In the genomic region with DNA sequence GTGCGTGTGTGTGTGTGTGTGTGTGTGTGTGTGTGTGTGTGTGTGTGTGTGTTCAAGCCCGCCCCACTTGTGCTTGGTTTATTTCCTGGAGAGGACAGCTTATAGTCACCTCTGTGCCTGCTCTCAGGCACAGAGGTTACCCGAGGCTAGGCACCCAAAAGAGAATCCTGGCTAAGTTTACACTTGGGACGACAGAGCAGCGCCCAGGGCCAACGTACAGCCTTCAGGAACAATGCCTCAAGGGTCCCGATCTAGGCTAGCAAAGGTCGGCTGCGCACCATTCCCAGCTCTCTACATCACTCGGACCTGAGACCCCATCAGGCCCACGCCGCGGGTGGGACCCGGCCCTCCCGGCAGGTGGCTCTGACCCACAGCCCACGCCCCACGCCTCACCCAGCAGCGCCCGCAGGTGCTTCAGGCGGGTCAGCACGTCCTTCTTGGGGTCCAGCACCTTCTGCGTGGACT, we compare ENCODE assay signal across 8 mouse cellular contexts. TPM values are rescaled to one million over a fixed set of nuclear protein-coding genes. Genes with fewer than 3 reads are reported as not detected.
A peak's percentile ranks its signal among the peaks of the same experiment; 100 is the strongest.
DNase-seq lines count a peak whose midpoint lies in the region; ATAC-seq and TF ChIP-seq lines count a peak whose summit lies in the region.

No protein-coding gene starts in this region.

- peak overlapping the region; percentile 85 for H3K4me2 ChIP-seq in heart, embryonic 13.5 days
- peak overlapping the region; percentile 82 for H3K4me2 ChIP-seq in embryonic facial prominence, embryonic 13.5 days
- peak overlapping the region; percentile 86 for H3K4me2 ChIP-seq in myocyte (ENCODE audit: low read depth)

- no peaks in the 10 kb centered on the region for H3K27me3 ChIP-seq in heart, embryonic 13.5 days (replicated peaks)
- H3K27me3 ChIP-seq in embryonic facial prominence, embryonic 13.5 days = no peaks in the 10 kb centered on the region
- no peaks in the 10 kb centered on the region for H3K27me3 ChIP-seq in limb, embryonic 10.5 days (ENCODE audit: low read depth, poor library complexity, severe bottlenecking)
- no peaks in the 10 kb centered on the region for H3K27me3 ChIP-seq in myocyte (ENCODE audit: control insufficient read depth, insufficient read depth, insufficient read length)

- H3K4me3 ChIP-seq in heart, embryonic 13.5 days = peak overlapping the region; percentile 93
- H3K4me3 ChIP-seq in embryonic facial prominence, embryonic 13.5 days = peak overlapping the region; percentile 83
- peak overlapping the region; percentile 90 for H3K4me3 ChIP-seq in limb, embryonic 10.5 days
- peak overlapping the region; percentile 33 for H3K4me3 ChIP-seq in myocyte

- H3ac ChIP-seq in myocyte (ENCODE audit: control insufficient read depth, insufficient read length) = peak overlapping the region; percentile 66

- peak; percentile 35 for ATAC-seq in heart, embryonic 13.5 days (ENCODE audit: extremely low read depth, insufficient number of reproducible peaks, low FRiP score, low TSS enrichment)
- ATAC-seq in embryonic facial prominence, embryonic 13.5 days (ENCODE audit: insufficient number of reproducible peaks, insufficient read depth, low FRiP score, low TSS enrichment, low read depth) = peak; percentile 18; the same call in 1 of the 2 replicates

- no peaks in the 10 kb centered on the region for H3K9me3 ChIP-seq in heart, embryonic 13.5 days
- H3K9me3 ChIP-seq in embryonic facial prominence, embryonic 13.5 days = no peaks in the 10 kb centered on the region
- H3K9me3 ChIP-seq in limb, embryonic 10.5 days (replicated peaks) = no peaks in the 10 kb centered on the region

- H3K79me2 ChIP-seq in myocyte (ENCODE audit: control insufficient read depth, insufficient read depth) = peaks cover 3% of the 10 kb centered on the region

- under 1% methylated on average over 22 of the region's 22 CpGs for WGBS in heart, embryonic 13.5 days
- WGBS in embryonic facial prominence, embryonic 13.5 days = under 1% methylated on average over 20 of the region's 22 CpGs
- WGBS in limb, embryonic 10.5 days = under 1% methylated on average over 21 of the region's 22 CpGs

- no peaks in the 10 kb centered on the region for H3K36me3 ChIP-seq in heart, embryonic 13.5 days
- H3K36me3 ChIP-seq in embryonic facial prominence, embryonic 13.5 days = no peaks in the 10 kb centered on the region
- H3K36me3 ChIP-seq in limb, embryonic 10.5 days = no peaks in the 10 kb centered on the region
- H3K36me3 ChIP-seq in myocyte (ENCODE audit: control insufficient read depth, insufficient read depth) = no peaks in the 10 kb centered on the region

- intact Hi-C loops in heart, postnatal 36 days (cut with DNase I) = loop anchor here (2.0 to 10.0 kb wide), 3 partner anchors 43 to 577 kb away; partner anchors contain the start of genes Cfap61, Crnkl1 and Xrn2

- H3K9ac ChIP-seq in heart, embryonic 13.5 days = peak overlapping the region; percentile 96
- peak overlapping the region; percentile 84 for H3K9ac ChIP-seq in embryonic facial prominence, embryonic 13.5 days

- peaks cover 27% of the 10 kb centered on the region for H3K4me1 ChIP-seq in heart, embryonic 13.5 days
- H3K4me1 ChIP-seq in embryonic facial prominence, embryonic 13.5 days = peaks cover 11% of the 10 kb centered on the region; the same call in 1 of the 2 replicates
- peaks cover 9% of the 10 kb centered on the region for H3K4me1 ChIP-seq in limb, embryonic 10.5 days

- H3K27ac ChIP-seq in heart, embryonic 13.5 days (replicated peaks) = peak overlapping the region; percentile 82
- H3K27ac ChIP-seq in embryonic facial prominence, embryonic 13.5 days = peak overlapping the region; percentile 48; the same call in 1 of the 2 replicates
- H3K27ac ChIP-seq in limb, embryonic 10.5 days = peak overlapping the region; percentile 92

- DNase-seq in heart, postnatal 36 days = no peak
- peak; percentile 67 for DNase-seq in CD4-positive, CD25-positive, alpha-beta regulatory T cell, adult 2 months (ENCODE audit: low read depth, low spot score)
- no peak for DNase-seq in limb, embryonic 10.5 days (ENCODE audit: low spot score)
- DNase-seq in cerebellum, adult 9-11 months = no peak
- no peak for DNase-seq in cerebellum, postnatal 36 days

- no peak for TF ChIP-seq POLR2A in myocyte (IDR thresholded peaks at IDR 0.05; ENCODE audit: insufficient read length, low read depth)

TF ChIP-seq in myocyte, 11 proteins besides CTCF, POLR2A, EP300 and RAD21:
- TF ChIP-seq REST (IDR thresholded peaks at IDR 0.05; ENCODE audit: insufficient read depth, insufficient read length) (no peak), TCF12 (IDR thresholded peaks at IDR 0.05; ENCODE audit: insufficient read depth, poor library complexity, severe bottlenecking) (no peak), E2F4 (IDR thresholded peaks at IDR 0.05; ENCODE audit: insufficient read depth) (no peak), CEBPB (IDR thresholded peaks at IDR 0.05; ENCODE audit: insufficient read depth, poor library complexity, severe bottlenecking) (no peak), MYOG (IDR thresholded peaks at IDR 0.05; ENCODE audit: control insufficient read depth in 1 of 3, insufficient read depth in 1 of 3, insufficient read length in 2 of 3, low read depth in 2 of 3) (peak in 1 of 3 experiments; percentile 12), MYOD1 (IDR thresholded peaks at IDR 0.05; ENCODE audit: control insufficient read depth in 1 of 3, insufficient read length in 2 of 3, low read depth in 2 of 3) (no peak)
TF ChIP-seq in myocyte: peak in this region for 1.

RNA-seq across cellular contexts. Expression of gene Ralgapa2, which starts 0.7 kb away (rescaled TPM):
- 6.5 and 9.7 TPM in 2 replicates for polyA plus RNA-seq in heart, embryonic 13.5 days (2015; fragmentation: Nextera tagmentation; extraction: Ambion mirVana)
- 10 to 100 TPM; 39.6 to 45.0 TPM for total RNA-seq in heart, postnatal 36 days (2021)
- 8.1 and 8.5 TPM in 2 replicates for polyA plus RNA-seq in embryonic facial prominence, embryonic 13.5 days (2015; fragmentation: Nextera tagmentation; extraction: Ambion mirVana)
- 9.0 and 10.5 TPM in 2 replicates for polyA plus RNA-seq in limb, embryonic 10.5 days (2016; fragmentation: Nextera tagmentation; extraction: Ambion mirVana)
- polyA plus RNA-seq in myocyte (2012; fragmentation: generic; extraction: Trizol) = 1.8 TPM

Comparison
In these comparisons a context has a peak if more than half of its experiments do, and no peak if none do; other contexts are left out.
1. H3K4me3 ChIP-seq: peak in every context shown above with its lines; median percentile 93 in heart, embryonic 13.5 days; 90 in limb, embryonic 10.5 days; 83 in embryonic facial prominence, embryonic 13.5 days; 33 in myocyte.